Mouse (Mus musculus) C2C12 (cell line): ENCODE measurements around the gene Gstm2. TPM values are rescaled to one million over a fixed set of nuclear protein-coding genes. Genes with fewer than 3 reads are reported as not detected.

Source experiments
- H3K27me3 ChIP-seq: one replicate; pipeline ENCODE4 v1.6.1; 2011; ENCODE audit not compliant: control insufficient read depth, insufficient read depth, insufficient read length
- H3K36me3 ChIP-seq: one replicate; pipeline ENCODE4 v1.6.1; 2011; ENCODE audit not compliant: control insufficient read depth, insufficient read depth
- H3K4me3 ChIP-seq: one replicate; pipeline ENCODE4 v1.5.1; 2011; ENCODE audit warnings: mild to moderate bottlenecking, control low read depth; ENCODE audit not compliant: poor library complexity, insufficient read depth, severe bottlenecking
- H3K79me2 ChIP-seq: one replicate; pipeline ENCODE4 v1.6.1; 2011; ENCODE audit not compliant: control insufficient read depth, insufficient read depth
- H3K79me3 ChIP-seq: one replicate; pipeline ENCODE4 v1.6.1; 2011; ENCODE audit warnings: low read depth, control low read depth
- H3ac ChIP-seq: one replicate; pipeline ENCODE3; 2011; ENCODE audit warnings: low read depth; ENCODE audit not compliant: control insufficient read depth, insufficient read length
- CEBPB ChIP-seq: IDR thresholded peaks from one replicate; pipeline ENCODE4 v1.6.1; 2011; ENCODE audit warnings: low read depth, mild to moderate bottlenecking, control low read depth, moderate library complexity
- CTCF ChIP-seq: IDR thresholded peaks from one replicate; pipeline ENCODE4 v1.5.1; 2011; ENCODE audit not compliant: control insufficient read depth, insufficient read depth, insufficient read length
- FOSL1 ChIP-seq: IDR thresholded peaks from one replicate; pipeline ENCODE4 v1.8.0; 2011; ENCODE audit warnings: mild to moderate bottlenecking, low read length; ENCODE audit not compliant: poor library complexity, insufficient read depth, severe bottlenecking
- MAX ChIP-seq: IDR thresholded peaks from one replicate; pipeline ENCODE4 v1.6.1; 2011; ENCODE audit warnings: mild to moderate bottlenecking, control low read depth
- MYOD1 ChIP-seq: IDR thresholded peaks from one replicate; pipeline ENCODE4 v1.6.1; 2011; ENCODE audit warnings: low read depth; ENCODE audit not compliant: control insufficient read depth, insufficient read length
- MYOG ChIP-seq: IDR thresholded peaks from one replicate; pipeline ENCODE4 v1.6.1; 2011; ENCODE audit not compliant: control insufficient read depth, insufficient read length; ENCODE audit errors: extremely low read depth
- USF1 ChIP-seq: IDR thresholded peaks from one replicate; pipeline ENCODE4 v1.6.1; 2011; ENCODE audit warnings: low read depth, mild to moderate bottlenecking, control low read depth, moderate library complexity
- polyA plus RNA-seq: library from polyadenylated mRNA; unstranded; fragments of >200 nt; fragmentation: generic; extraction: Trizol; gene quantifications from one replicate; pipeline ENCODE4 v1.2.1, GENCODE M21; 2012; ENCODE audit warnings: missing spikeins

Gstm2 gene
- polyA plus RNA-seq, 1 experiment: 7.7 TPM

DNA sequence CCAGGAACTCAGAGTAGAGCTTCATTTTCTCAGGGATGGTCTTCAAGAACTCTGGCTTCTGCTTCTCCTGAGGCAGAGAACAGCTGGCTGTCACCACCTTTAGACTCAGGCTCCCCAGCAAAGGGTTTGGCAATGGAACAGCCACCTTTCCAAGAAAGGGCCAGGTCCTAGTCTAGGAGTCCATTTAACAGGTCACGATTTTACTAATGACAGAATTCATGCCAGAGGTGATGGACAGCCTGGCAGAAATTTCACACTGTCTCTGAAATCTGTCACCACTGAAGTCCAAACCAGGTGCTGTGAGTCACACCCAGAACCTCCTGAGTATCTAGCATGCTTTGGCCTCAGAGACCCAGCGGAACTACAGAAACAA, 28.7 kb upstream of the Gstm2 start:
- Histone ChIP-seq H3K27me3 (no peaks in the 10 kb centered on the region), H3ac (no peak overlapping the region), H3K4me3 (no peak overlapping the region), H3K36me3 (peaks cover 6% of the 10 kb centered on the region), H3K79me3 (peaks cover 6% of the 10 kb centered on the region), H3K79me2 (no peaks in the 10 kb centered on the region)
- TF ChIP-seq USF1: no peak
- no peak for TF ChIP-seq MYOD1
- no peak for TF ChIP-seq MAX
- TF ChIP-seq MYOG: no peak
- TF ChIP-seq CTCF: no peak
- no peak for TF ChIP-seq CEBPB
- TF ChIP-seq FOSL1: no peak

DNA sequence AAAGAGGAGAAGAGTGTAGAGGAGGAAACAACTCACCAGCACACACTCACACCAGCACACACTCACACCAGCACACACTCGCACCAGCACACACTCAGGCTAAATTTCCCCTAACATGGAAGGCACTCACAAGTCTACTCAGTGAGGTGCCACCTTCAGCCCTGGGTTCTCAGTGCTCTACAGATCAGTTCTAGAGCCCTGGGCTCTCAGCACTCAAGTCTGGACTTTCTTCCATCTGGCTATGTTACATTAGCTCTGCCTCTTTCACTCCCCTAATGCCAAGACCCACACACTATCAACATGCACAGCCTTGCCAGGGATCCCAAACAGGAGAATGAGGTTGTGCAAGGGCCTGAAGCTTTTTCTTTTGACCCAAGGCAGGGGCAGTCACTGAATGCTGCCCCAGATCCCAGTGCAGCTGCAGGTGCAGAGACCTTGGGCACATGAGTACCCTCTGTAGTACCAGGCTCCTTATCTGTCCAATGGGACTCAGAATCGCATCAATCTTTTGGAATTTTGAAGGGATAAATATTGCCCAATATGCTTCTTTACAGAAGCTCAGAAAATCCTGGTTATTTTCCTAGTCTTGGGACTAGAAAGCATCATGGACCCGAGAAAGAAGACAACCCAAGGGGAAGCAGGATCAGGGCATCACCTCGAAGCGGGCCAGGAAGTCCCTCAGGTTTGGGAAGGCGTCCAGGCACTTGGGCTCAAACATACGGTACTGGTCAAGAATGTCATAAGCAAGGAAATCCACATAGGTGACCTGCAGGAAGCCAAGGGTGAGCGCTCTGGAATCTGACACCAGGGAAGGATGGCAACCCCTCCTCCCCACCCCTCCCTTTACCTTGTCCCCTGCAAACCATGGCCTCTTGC, 28.1 kb upstream of the Gstm2 start:
- Histone ChIP-seq H3K79me2 (no peaks in the 10 kb centered on the region), H3K79me3 (peaks cover 6% of the 10 kb centered on the region), H3K27me3 (no peaks in the 10 kb centered on the region), H3ac (no peak overlapping the region), H3K36me3 (peaks cover 6% of the 10 kb centered on the region), H3K4me3 (no peak overlapping the region)
- TF ChIP-seq CTCF (no peak), MYOD1 (no peak), USF1 (no peak), FOSL1 (no peak), MAX (no peak), MYOG (no peak), CEBPB (no peak)

DNA sequence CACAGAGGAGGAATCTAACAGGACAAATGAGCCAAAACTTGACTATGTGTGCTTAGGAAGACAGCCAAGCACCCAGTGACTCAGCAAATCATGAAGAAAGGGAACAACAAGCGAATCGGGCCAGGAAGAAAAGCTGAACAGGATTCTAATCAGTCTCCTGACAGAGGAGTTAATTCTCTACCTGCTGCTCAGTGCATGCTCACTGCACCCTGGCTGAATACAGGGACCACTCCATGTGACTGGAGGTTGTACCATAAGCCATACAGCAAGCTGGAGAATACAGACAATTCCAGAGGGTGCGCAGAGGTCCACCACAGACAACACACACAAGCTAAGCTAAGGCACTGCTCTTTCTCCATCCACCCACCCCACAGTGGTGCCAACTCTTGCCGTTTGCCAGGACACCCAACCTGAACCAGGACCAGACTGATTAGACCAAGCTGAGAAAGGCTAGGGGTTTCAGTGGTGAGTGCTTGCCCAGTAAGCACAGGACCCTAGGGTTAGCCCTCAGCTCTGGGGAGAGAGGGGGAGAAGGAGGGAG, 27.1 kb upstream of the Gstm2 start:
- Histone ChIP-seq H3K27me3 (no peaks in the 10 kb centered on the region), H3K79me2 (no peaks in the 10 kb centered on the region), H3ac (peak overlapping the region; percentile 38), H3K79me3 (peaks cover 6% of the 10 kb centered on the region), H3K36me3 (peaks cover 6% of the 10 kb centered on the region), H3K4me3 (no peak overlapping the region)
- TF ChIP-seq CEBPB (no peak), MYOD1 (no peak), MAX (peak; percentile 44), MYOG (no peak), USF1 (no peak), FOSL1 (no peak), CTCF (no peak)

DNA sequence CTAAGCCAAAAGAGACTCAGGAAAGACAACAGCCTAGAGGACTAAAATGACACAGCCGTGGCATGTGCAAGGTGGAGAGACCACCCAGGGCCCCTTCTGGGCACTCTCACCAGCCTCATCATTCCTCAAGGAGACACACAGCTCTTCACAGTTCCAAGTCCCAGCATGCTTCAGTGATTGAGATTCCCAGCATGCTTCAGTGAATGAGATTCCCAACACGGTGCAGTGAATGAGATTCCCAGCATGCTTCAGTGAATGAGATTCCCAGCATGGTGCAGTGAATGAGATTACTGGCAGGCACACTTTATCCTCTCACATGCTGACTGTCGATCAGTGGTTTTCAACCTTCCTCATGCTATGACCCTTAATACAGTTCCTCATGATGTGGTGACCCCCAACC, 25.3 kb upstream of the Gstm2 start:
- Histone ChIP-seq H3ac (no peak overlapping the region), H3K79me3 (peaks cover 3% of the 10 kb centered on the region), H3K4me3 (no peak overlapping the region), H3K79me2 (no peaks in the 10 kb centered on the region), H3K27me3 (no peaks in the 10 kb centered on the region), H3K36me3 (peaks cover 6% of the 10 kb centered on the region)
- TF ChIP-seq CEBPB: no peak
- no peak for TF ChIP-seq MYOG
- TF ChIP-seq CTCF: no peak
- no peak for TF ChIP-seq FOSL1
- TF ChIP-seq USF1: no peak
- TF ChIP-seq MYOD1: no peak
- TF ChIP-seq MAX: no peak

DNA sequence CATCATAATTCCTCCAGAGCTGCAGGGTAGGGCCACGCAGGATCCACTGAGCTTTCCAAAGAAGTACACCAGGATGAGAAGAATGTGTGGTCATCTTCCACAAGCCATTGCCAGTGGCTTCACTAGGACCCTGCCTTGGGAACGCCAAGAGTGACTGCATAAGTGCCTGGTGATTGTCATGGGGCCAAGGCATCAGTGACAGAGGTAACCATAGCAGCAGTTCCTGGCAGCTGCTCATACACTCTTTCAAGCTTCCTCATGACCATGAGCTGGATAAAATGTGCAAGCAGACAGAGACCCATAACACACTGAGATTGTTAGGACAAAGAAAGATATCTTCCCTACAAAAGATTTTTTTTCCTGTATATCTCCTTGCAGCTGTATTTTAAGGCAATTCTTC, 24.0 kb upstream of the Gstm2 start:
- no peaks in the 10 kb centered on the region for H3K79me2 ChIP-seq
- no peaks in the 10 kb centered on the region for H3K27me3 ChIP-seq
- H3K79me3 ChIP-seq: peaks cover 3% of the 10 kb centered on the region
- peaks cover 6% of the 10 kb centered on the region for H3K36me3 ChIP-seq
- no peak overlapping the region for H3ac ChIP-seq
- no peak overlapping the region for H3K4me3 ChIP-seq
- TF ChIP-seq CEBPB (no peak), CTCF (no peak), MYOD1 (no peak), USF1 (no peak), FOSL1 (no peak), MAX (no peak), MYOG (no peak)

DNA sequence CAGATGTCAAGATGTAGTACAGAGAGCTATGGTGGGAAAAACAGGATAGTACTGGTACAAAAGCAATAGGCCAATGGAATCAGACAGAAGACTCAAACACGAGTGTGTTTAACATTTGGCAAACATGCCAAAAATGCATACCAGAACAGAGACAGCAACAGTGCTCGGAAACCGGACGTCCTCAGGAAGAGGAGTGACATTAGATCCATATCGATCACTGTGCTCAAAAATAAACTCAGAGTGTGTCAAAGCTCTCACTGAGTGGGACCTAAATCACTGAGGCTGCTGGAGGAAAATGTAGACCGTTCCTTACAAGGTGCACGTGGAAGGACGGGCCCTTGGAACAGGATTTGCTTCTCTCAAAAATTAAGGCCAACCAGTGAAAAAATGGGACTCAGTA, 15.8 kb upstream of the Gstm2 start:
- Histone ChIP-seq H3K79me3 (no peaks in the 10 kb centered on the region), H3ac (no peak overlapping the region), H3K36me3 (no peaks in the 10 kb centered on the region), H3K79me2 (no peaks in the 10 kb centered on the region), H3K4me3 (no peak overlapping the region), H3K27me3 (peaks cover 3% of the 10 kb centered on the region)
- TF ChIP-seq MYOG: no peak
- TF ChIP-seq MAX: no peak
- no peak for TF ChIP-seq CTCF
- TF ChIP-seq CEBPB: no peak
- no peak for TF ChIP-seq FOSL1
- TF ChIP-seq USF1: no peak
- no peak for TF ChIP-seq MYOD1
